Comparison of ENCODE assay signal across 28 mouse cellular contexts in the genomic region with DNA sequence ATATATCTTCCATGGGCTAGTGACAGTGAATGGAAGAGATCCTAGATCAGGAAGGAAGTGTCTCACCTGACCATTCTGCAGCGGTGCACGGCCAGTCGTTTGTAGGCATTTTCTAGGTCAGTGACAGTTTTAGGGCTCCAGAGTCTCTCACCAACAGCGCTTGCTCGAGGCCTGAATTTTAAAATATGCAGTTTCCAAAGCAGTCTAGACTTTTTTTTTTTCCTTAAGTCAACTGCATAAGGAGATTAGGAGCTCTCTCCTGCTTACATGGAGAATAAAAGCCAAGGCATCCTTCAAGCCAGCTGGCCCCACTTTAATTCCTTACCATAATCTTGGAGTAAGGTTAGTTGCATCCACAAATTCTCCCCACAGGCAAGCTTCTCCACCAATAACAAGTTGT. TPM values are rescaled to one million over a fixed set of nuclear protein-coding genes. Genes with fewer than 3 reads are reported as not detected.
DNase-seq lines count a peak whose midpoint lies in the region; ATAC-seq and TF ChIP-seq lines count a peak whose summit lies in the region.
"Had no signal": no experiment of that assay in that cellular context is flagged by ENCODE, and none has a peak within 500 bp of the region (broad histone marks: within the 10 kb centered on the region; RNA-seq: fewer than 3 reads in every experiment).

No protein-coding gene starts in this region.

- ATAC-seq in intestine, embryonic 15.5 days = no peak
- ATAC-seq: forebrain, embryonic 13.5 days; forebrain, embryonic 16.5 days; hindbrain, postnatal 0 days; Patski had no signal

- H3K4me2 ChIP-seq in intestine, embryonic 15.5 days (replicated peaks) = no peak overlapping the region
- H3K4me2 ChIP-seq: forebrain, embryonic 13.5 days; heart, embryonic 13.5 days; hindbrain, embryonic 14.5 days had no signal

- no peaks in the 10 kb centered on the region for H3K9me3 ChIP-seq in intestine, embryonic 15.5 days
- H3K9me3 ChIP-seq: forebrain, embryonic 10.5 days; forebrain, embryonic 13.5 days; G1E; heart, embryonic 10.5 days; heart, embryonic 13.5 days had no signal

- peaks cover 44% of the 10 kb centered on the region for H3K36me3 ChIP-seq in intestine, embryonic 15.5 days

- no peaks in the 10 kb centered on the region for H3K4me1 ChIP-seq in intestine, embryonic 15.5 days (replicated peaks)
- H3K4me1 ChIP-seq: forebrain, embryonic 10.5 days; heart, embryonic 10.5 days; heart, embryonic 13.5 days had no signal

- DNase-seq in layer of hippocampus, adult 2 months (ENCODE audit: low spot score in 2 of 2) = no peak
- DNase-seq in layer of hippocampus, adult 18-20 months (ENCODE audit: low spot score in 2 of 2) = no peak
- peak; percentile 51 for DNase-seq in brain, adult 2 months (ENCODE audit: low read depth, low spot score)
- DNase-seq in retina, postnatal 1 day = peak; percentile 18
- no peak for DNase-seq in kidney, adult 18-20 months
- no peak for DNase-seq in gastrocnemius, postnatal 4 days (ENCODE audit: low spot score in 2 of 2)
- DNase-seq: adrenal gland, postnatal 10 days; adrenal gland, postnatal 36 days; B cell, adult 2 months; cerebellum, adult 11 months; cerebellum, adult 2 months; cerebellum, postnatal 10 days; cerebellum, postnatal 36 days; gastrocnemius, postnatal 25 days; heart, adult 2 months; heart, postnatal 14 days; heart, postnatal 4 days had no signal

- H3K27ac ChIP-seq in layer of hippocampus, adult 2 months = peak overlapping the region; percentile 10; the same call in 1 of the 2 replicates
- H3K27ac ChIP-seq in intestine, embryonic 15.5 days = peak overlapping the region; percentile 28; the same call in 1 of the 2 replicates
- H3K27ac ChIP-seq: forebrain, embryonic 10.5 days; forebrain, embryonic 13.5 days; heart, adult 2 months; heart, embryonic 10.5 days; heart, embryonic 13.5 days; hindbrain, embryonic 14.5 days; hindbrain, postnatal 0 days had no signal

- no peaks in the 10 kb centered on the region for H3K27me3 ChIP-seq in intestine, embryonic 15.5 days (replicated peaks)
- H3K27me3 ChIP-seq: CH12.LX; forebrain, embryonic 13.5 days; heart, embryonic 13.5 days; Patski had no signal

- WGBS in intestine, embryonic 15.5 days = 85% methylated on average over 5 of the region's 5 CpGs

- no peak overlapping the region for H3K4me3 ChIP-seq in layer of hippocampus, adult 2 months
- H3K4me3 ChIP-seq in intestine, embryonic 15.5 days (replicated peaks) = no peak overlapping the region
- H3K4me3 ChIP-seq: forebrain, embryonic 10.5 days; forebrain, embryonic 13.5 days; heart, adult 2 months; heart, embryonic 10.5 days; heart, embryonic 13.5 days had no signal

- H3K9ac ChIP-seq in intestine, embryonic 15.5 days = no peak overlapping the region
- H3K9ac ChIP-seq: forebrain, embryonic 13.5 days; heart, embryonic 13.5 days; hindbrain, embryonic 14.5 days had no signal

- no peak for TF ChIP-seq CTCF in layer of hippocampus, adult 2 months (conservative IDR thresholded peaks at IDR 0.05)

RNA-seq across cellular contexts. Expression of a gene that starts 21.4 kb away (rescaled TPM):
- total RNA-seq in layer of hippocampus, adult 2 months (2021) = 100 to 1,000 TPM; 118 to 124 TPM
- total RNA-seq in layer of hippocampus, adult 18-20 months (2021) = 100 to 1,000 TPM; 121 to 138 TPM
- polyA plus RNA-seq in intestine, embryonic 15.5 days (2015; fragmentation: Nextera tagmentation; extraction: Ambion mirVana) = 93.1 and 94.7 TPM in 2 replicates
- 10 to 100 TPM; 26.7 to 27.8 TPM for total RNA-seq in gastrocnemius, postnatal 4 days (2021)

RNA-seq across cellular contexts. Expression of a gene that starts 39.0 kb away (rescaled TPM):
- 10 to 100 TPM; 30.0 to 31.2 TPM for total RNA-seq in layer of hippocampus, adult 2 months (2021)
- 10 to 100 TPM; 24.4 to 24.6 TPM for total RNA-seq in layer of hippocampus, adult 18-20 months (2021)
- polyA plus RNA-seq in intestine, embryonic 15.5 days (2015; fragmentation: Nextera tagmentation; extraction: Ambion mirVana) = 34.6 and 35.7 TPM in 2 replicates
- 10 to 100 TPM; 27.4 to 30.0 TPM for total RNA-seq in gastrocnemius, postnatal 4 days (2021)

RNA-seq across cellular contexts. Expression of a gene that starts 39.0 kb away (rescaled TPM):
- 10 to 100 TPM; 51.3 to 52.3 TPM for total RNA-seq in layer of hippocampus, adult 2 months (2021)
- 10 to 100 TPM; 52.3 TPM for total RNA-seq in layer of hippocampus, adult 18-20 months (2021)
- polyA plus RNA-seq in intestine, embryonic 15.5 days (2015; fragmentation: Nextera tagmentation; extraction: Ambion mirVana) = 54.5 and 58.9 TPM in 2 replicates
- 100 to 1,000 TPM; 101 to 105 TPM for total RNA-seq in gastrocnemius, postnatal 4 days (2021)

Comparison
In these comparisons a context has a peak if more than half of its experiments do, and no peak if none do; other contexts are left out.
1. DNase-seq: peak in brain, adult 2 months (single experiment) and retina, postnatal 1 day (single experiment); none in layer of hippocampus, adult 2 months (0 of 2), layer of hippocampus, adult 18-20 months (0 of 2), kidney, adult 18-20 months (single experiment) and gastrocnemius, postnatal 4 days (0 of 2).
2. RNA of a gene that starts 21.4 kb away (total RNA-seq): 121 to 138 TPM in layer of hippocampus, adult 18-20 months and 118 to 124 TPM in layer of hippocampus, adult 2 months; 26.7 to 27.8 TPM in gastrocnemius, postnatal 4 days; every median in the first group is over 4 times any median in the second.